Mouse (Mus musculus): Measurements from ENCODE around the gene Gsk3b.
"Not testable (repeated sequence)": the region's sequence is repeated elsewhere in the genome, so short reads cannot be mapped to it uniquely, and the experiment has no call there.

Gene Gsk3b

GRCm38 (mm10) chr16:38189952-38190351 is 101.2 kb downstream of the Gsk3b start:
- no peak for DNase-seq (ENCODE audit: low read depth)

- DNase-seq (ENCODE audit: low read depth): no peak
These were observed 101.7 kb downstream of the Gsk3b start for GRCm38 (mm10) chr16:38190531-38190930.

GRCm38 (mm10) chr16:38191460-38191859 is 102.7 kb downstream of the Gsk3b start:
- no peak for DNase-seq (ENCODE audit: low read depth)

GRCm38 (mm10) chr16:38192640-38193039 is 103.8 kb downstream of the Gsk3b start:
- DNase-seq (ENCODE audit: low read depth): no peak

- peak; percentile 82 for DNase-seq (ENCODE audit: low read depth)
These were observed 108.5 kb downstream of the Gsk3b start for GRCm38 (mm10) chr16:38197299-38197698.

- no peak for DNase-seq (ENCODE audit: low read depth)
These were observed 116.5 kb downstream of the Gsk3b start for GRCm38 (mm10) chr16:38205272-38205671.

- not testable (repeated sequence) for DNase-seq (ENCODE audit: low read depth)
These were observed 133.7 kb downstream of the Gsk3b start for GRCm38 (mm10) chr16:38222491-38222890.

- DNase-seq (ENCODE audit: low read depth): no peak
These were observed 148.3 kb downstream of the Gsk3b start for GRCm38 (mm10) chr16:38236936-38237585.

GRCm38 (mm10) chr16:38239729-38240128 is 150.9 kb downstream of the Gsk3b start:
- DNase-seq (ENCODE audit: low read depth): peak; percentile 81

GRCm38 (mm10) chr16:38240167-38240566 is 151.4 kb downstream of the Gsk3b start:
- no peak for DNase-seq (ENCODE audit: low read depth)

- DNase-seq (ENCODE audit: low read depth): no peak
These were observed 155.3 kb downstream of the Gsk3b start for GRCm38 (mm10) chr16:38244111-38244510.

GRCm38 (mm10) chr16:38245379-38245778 is 156.6 kb downstream of the Gsk3b start:
- DNase-seq (ENCODE audit: low read depth): no peak

- DNase-seq (ENCODE audit: low read depth): no peak
These were observed 157.2 kb downstream of the Gsk3b start for GRCm38 (mm10) chr16:38245849-38246585.

GRCm38 (mm10) chr16:38248331-38248961 is 159.6 kb downstream of the Gsk3b start:
- DNase-seq (ENCODE audit: low read depth): no peak

GRCm38 (mm10) chr16:38250467-38250866 is 161.7 kb downstream of the Gsk3b start:
- no peak for DNase-seq (ENCODE audit: low read depth)

- no peak for DNase-seq (ENCODE audit: low read depth)
These were observed 165.2 kb downstream of the Gsk3b start for GRCm38 (mm10) chr16:38254001-38254400.

GRCm38 (mm10) chr16:38255107-38255506 is 166.3 kb downstream of the Gsk3b start:
- no peak for DNase-seq (ENCODE audit: low read depth)

- no peak for DNase-seq (ENCODE audit: low read depth)
These were observed 167.1 kb downstream of the Gsk3b start for GRCm38 (mm10) chr16:38255927-38256326.

GRCm38 (mm10) chr16:38271601-38272000 is 182.8 kb downstream of the Gsk3b start:
- no peak for DNase-seq (ENCODE audit: low read depth)

GRCm38 (mm10) chr16:38272483-38272882 is 183.7 kb downstream of the Gsk3b start:
- no peak for DNase-seq (ENCODE audit: low read depth)

- no peak for DNase-seq (ENCODE audit: low read depth)
These were observed 185.9 kb downstream of the Gsk3b start for GRCm38 (mm10) chr16:38274737-38275136.

- DNase-seq (ENCODE audit: low read depth): no peak
These were observed 191.0 kb downstream of the Gsk3b start for GRCm38 (mm10) chr16:38279794-38280193.

GRCm38 (mm10) chr16:38280951-38281350 is 192.2 kb downstream of the Gsk3b start:
- DNase-seq (ENCODE audit: low read depth): no peak
